Mouse (Mus musculus): ENCODE measurements around the gene Adssl1.

The Adssl1 gene

DNA sequence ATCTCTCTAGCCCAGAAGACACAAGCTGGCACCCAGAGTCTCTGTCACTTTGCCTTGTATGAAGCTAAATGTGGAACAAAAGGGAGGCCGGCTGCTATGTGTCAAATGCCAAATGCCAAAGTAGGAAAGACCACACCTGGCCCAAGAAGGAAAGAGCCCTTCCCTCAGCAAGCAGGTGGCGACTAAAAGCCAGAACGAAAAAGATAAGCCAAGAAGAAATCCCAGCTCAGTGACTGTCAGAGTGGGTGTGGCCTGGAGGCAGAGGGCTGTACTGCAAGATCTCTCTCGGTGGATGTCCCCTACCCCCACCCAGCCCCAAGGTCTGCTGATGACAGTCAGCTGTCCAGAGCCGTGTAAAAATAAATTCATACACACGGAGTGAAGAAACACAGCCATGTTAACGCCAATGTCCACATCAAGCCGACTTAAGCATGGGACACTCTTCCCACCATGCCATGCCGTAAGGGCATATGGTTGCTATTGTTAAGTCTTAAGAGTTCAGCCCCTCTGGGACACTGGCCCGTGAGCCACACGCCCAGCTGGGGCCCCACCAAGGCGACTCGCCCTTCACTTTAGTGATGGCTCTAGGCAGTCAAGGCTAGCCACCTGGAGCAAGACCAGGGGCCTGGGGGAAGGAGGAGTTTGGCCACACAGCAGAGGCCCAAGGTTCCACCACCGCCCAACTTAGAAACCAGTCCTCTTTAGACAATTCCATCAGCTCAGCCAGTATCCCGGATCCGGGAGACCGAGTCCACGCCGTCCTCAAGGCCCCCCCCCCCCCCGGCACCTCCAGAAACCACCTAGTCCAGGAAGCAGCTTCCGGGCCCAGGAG is 53.1 kb downstream of the Adssl1 start:
- in situ Hi-C loops (cut with MboI; ENCODE audit: unreplicated experiment in 2 of 2): no loop called here

DNA sequence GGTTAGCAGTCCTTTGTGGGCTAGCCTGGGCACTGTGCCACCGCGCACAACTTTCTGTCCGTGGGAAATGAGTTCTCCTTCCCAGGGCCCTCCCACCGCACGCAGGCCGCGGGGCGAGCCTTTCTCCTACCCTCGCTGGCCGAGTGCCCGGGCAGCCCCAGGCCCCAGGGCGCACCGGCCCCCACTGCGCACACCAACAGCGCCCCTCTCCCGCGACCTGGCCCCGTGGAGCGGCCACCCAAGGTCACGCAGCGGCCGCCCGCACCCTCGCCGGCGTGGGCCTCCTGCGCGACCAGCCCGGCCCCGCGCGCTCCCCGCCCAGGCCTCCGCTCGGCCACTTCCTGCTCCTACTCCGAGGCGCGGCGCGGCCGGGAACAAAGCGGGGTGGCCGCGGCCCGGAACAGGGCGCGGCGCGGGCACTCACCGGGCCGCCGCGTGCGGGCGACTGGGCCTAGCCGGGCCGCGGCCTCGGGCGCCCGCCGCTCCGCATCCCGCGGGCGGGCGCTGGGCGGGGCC is 53.8 kb downstream of the Adssl1 start:
- in situ Hi-C loops (cut with MboI; ENCODE audit: unreplicated experiment in 2 of 2): no loop called here

DNA sequence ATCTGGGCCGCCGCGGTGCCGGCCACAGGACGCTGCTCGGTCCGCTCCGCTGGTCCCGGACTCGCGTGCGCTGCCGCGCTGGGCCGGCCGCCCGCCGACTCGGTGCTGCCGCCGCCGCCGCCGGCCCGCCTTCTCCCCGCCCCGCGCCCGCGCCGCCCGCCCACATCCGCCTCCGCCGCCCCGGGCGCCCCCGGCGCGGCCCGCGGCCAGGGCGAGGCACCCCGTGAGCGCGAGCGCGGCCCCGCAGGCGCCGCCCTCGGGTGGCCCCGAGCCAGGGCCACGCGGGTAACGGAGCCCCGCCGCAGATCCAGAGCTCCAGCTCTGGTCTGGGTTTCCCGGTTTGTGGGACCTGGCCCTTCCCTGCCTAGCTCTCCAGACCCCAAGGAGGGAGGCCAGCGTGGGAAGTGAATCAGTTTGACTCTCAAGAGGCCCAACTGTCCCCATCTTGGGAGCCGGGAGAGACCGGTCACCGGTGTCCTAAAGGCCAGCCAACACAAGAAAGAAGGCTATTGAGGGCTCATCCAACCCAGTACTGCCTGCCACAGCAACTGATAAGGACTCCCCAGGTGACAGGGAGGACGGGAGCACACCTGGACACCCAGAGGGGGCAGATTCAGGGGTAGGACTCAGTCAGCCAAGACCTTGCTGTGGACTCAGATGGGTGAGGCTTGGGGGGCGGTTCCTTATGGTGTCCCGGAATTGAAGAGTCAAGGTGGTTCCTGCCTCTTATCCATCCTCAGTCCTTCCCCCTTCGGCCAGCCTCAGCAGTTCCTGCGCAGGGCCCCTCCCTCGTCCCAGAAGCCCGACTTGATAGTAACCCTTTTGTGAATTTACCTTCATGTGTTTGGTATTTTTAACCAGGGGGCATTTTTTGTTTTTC is 54.5 kb downstream of the Adssl1 start, which contains the start of gene Akt1:
TSS of gene Akt1 (minus strand) at position 753 of the 880 bp plus-strand sequence.
- in situ Hi-C loops (cut with MboI; ENCODE audit: unreplicated experiment in 2 of 2): no loop called here

DNA sequence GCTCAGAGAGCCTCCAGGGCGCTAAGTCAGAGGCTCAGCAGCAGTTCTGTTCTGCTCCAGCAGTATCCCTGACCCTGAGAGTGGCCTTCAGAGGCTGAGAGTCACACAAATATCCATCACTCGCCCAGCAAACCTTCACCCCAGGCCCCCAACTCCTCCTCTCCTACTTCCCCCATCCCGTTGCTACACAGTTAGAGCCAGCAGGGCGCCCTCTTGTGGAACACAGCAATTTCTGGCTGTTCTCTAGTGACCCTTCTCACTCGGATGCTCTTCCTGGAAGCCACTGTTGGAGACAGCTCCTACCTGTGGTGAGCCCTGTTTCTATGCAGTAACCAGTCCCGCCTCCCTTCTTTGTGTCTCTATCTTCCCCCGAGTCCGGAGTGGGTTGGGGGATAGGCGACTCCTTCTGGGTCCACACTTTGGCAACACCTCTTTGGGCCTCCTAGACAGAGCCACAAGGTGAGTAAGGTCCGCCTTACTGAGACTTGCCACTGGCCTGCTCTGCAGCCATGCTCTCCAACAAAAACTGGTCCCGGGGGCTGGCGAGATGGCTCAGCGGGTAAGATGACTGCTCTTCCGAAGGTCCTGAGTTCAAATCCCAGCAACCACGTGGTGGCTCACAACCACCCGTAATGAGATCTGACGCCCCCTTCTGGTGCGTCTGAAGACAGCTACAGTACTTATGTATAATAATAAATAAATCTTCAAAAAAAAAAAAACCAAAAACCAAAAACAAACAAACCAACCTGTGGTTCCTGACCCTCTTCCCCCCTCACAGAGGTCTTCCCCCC is 55.6 kb downstream of the Adssl1 start:
- in situ Hi-C loops (cut with MboI; ENCODE audit: unreplicated experiment in 2 of 2): no loop called here

DNA sequence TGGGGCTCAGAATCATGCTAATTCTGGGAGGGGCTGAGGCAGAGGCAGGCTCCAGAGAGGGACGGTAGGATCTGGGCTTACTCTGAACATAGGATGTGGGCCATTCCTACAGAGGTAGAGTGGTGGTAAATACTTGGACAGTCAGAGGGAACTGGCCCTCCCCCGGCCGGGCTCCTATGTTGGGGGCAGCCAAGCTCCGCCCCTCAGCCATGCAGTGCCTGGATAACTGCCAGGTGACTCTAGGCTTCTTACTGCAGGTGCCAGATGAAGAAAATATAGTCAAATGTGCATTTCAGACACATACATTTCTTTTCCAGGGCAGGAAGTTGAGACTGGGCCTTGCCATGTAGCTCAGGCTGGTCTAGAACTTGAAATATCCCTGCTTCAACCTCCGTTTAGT is 57.2 kb downstream of the Adssl1 start:
- in situ Hi-C loops (cut with MboI; ENCODE audit: unreplicated experiment in 2 of 2): no loop called here

DNA sequence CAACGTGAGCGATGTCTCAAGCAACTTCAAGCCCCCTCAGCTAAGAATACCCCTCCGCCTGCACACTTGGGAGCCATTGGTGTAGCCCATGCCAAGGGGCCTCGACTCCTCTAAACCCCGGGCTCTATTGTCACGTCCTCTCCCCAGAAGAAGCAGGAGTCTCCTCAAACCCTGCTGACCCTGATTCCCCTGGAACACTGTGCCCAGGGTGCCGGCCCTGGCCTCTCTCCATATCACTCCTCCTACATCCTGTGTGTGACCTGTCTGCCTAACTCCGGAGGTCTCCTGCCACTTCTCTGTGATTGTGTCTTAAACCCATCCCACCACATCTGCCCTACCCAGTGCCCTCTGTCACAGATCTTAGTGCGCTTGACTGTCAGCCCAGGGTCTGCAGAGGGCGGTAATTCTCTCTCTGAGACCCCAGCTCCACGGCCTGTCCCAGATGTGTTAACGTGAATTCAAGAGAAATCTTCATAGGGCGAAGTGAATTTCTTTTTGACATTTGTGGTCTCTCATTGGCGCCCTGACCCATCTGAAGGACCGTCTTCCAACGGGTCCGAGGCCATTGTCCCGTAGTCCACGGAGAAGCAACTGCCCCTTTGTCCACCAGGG is 58.2 kb downstream of the Adssl1 start:
- in situ Hi-C loops (cut with MboI; ENCODE audit: unreplicated experiment in 2 of 2): no loop called here

DNA sequence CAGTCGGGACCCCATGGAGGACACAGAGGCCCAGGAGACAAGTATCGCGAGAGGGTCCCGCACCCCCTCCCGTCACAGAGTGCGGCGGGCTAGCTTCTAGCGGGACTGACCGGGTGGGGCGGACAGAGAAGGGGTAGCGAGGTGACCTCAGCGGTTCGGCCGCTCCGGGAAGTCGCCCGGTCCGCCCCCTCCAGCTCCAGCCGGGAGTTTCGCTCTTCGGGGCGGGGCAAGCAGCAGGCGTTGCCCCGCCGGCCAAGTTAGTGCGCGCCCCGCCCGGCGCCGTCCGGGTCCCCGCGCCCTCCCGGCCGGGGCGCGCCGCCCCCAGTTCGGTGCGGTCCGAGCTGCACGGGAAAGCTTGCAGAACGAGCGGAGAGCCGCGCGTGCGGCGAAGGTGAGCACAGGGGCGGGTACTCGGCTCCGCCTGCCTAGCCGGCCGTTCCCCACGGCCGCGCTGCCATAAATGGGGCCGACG is 58.7 kb downstream of the Adssl1 start, which contains the start of gene Zbtb42:
TSS of gene Zbtb42 (plus strand) at position 274 of the 472 bp plus-strand sequence.
- in situ Hi-C loops (cut with MboI; ENCODE audit: unreplicated experiment in 2 of 2): no loop called here

DNA sequence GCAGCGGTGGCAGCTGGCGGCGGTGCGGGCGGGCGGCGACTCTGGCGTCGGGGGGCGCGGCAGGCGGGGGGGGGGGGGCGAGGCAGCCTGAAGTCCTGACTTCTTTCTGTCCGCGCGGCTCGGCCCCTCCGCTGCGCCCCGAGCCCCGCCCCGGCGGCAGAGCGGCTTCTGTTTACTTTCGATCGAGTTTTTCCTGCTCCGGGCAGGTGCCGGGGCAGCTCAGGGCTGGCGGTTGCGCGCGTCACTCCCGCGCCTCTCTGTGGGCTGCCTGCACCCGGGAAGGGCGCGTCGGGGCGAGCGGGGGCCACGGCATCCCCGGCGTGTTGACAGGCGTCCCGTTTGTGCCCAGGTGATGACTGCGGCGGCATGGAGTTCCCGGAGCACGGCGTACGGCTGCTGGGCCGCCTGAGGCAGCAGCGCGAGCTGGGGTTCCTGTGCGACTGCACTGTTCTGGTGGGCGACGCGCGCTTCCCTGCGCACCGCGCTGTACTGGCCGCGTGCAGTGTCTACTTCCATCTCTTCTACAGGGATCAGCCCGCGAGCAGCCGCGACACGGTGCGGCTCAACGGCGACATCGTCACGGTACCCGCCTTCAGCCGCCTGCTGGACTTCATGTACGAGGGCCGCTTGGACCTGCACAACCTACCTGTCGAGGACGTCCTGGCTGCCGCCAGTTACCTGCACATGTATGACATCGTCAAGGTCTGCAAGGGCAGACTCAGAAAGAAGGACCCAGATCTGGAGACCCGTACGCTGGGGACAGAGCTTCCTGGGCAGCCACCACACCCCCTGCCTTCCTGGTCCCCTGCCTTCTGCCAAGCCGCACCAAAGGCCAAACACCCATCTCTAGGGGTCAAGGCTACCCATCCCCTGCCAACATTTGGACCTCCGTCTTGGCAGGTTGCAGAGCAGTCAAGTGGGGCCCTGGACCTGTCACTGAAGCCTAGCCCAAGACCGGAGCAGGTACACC is 59.5 kb downstream of the Adssl1 start:
- in situ Hi-C loops (cut with MboI; ENCODE audit: unreplicated experiment in 2 of 2): no loop called here

DNA sequence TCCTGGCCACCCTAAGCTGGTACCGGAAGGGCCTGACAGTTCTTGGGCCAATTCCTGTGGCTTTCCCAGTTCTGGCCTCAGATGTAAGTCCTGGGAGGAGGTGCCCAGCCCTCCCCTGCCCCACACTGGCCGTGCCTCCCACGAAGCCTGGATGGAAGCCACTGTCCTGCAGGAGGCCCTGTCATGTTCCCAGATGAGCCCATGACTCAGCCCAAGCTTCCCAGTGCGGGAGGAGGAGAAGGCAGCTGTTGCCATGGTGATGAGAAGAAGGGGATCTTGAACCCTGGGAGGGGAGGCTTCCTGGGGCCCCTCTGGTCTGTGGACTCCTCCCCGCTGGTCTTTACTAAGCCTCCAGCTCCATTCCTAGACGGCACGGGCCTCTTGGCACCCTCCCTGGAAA is 63.5 kb downstream of the Adssl1 start:
- in situ Hi-C loops (cut with MboI; ENCODE audit: unreplicated experiment in 2 of 2): no loop called here

DNA sequence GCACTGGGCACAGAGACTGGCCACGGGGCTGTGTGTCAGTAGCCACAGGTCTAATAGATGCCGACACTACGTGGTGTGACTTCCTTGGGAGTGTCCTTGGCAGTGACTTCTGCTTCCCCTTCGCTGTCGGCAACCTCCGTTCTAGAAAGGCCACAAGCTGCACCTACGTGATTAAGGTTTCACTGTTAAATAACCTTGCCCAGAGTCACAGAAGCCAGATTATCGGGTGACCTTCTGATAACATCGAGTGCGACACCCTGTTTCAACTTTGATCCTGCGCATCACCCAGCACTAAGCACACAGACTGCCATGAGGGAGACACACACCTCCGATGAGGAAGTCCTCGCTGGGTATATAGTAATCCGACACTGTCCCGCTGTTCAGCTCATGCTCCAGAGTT is 68.6 kb downstream of the Adssl1 start:
- in situ Hi-C loops (cut with MboI; ENCODE audit: unreplicated experiment in 2 of 2): no loop called here

All from v-Abl transformed pro-B cells (cell line).